Mouse (Mus musculus) kidney, adult 2 months (tissue): ENCODE measurements around the gene Esyt3.

Source experiments
- CTCF ChIP-seq: fragments of 200-500 bp; conservative IDR thresholded peaks from 2 replicates; pipeline ENCODE4 v1.5.1; 2011; ENCODE audit warnings: low read depth, mild to moderate bottlenecking, control low read depth, low read length, moderate library complexity, mixed read lengths; ENCODE audit not compliant: insufficient read depth, insufficient read length
- POLR2A ChIP-seq: fragments of 200-500 bp; IDR thresholded peaks from one replicate; pipeline ENCODE4 v1.6.1; 2011; ENCODE audit warnings: low read depth, low read length, control low read depth

GRCm38 (mm10) chr9:99400781-99401180, 42.4 kb upstream of the Esyt3 start:
- TF ChIP-seq CTCF, result no peak
- TF ChIP-seq POLR2A, result no peak
